Mouse (Mus musculus) adipose tissue, adult 10 weeks (tissue): Measurements from ENCODE around the gene Dnah7a. TPM values are rescaled to one million over a fixed set of nuclear protein-coding genes. Genes with fewer than 3 reads are reported as not detected.

Experiments
- polyA plus RNA-seq: library from polyadenylated mRNA; stranded (reverse); fragments of 350-450 nt; fragmentation: Illumina TruSeq; extraction: RNeasy Lipid Tissue Mini Kit (QIAGEN cat#74804); gene quantifications from one replicate; pipeline ENCODE4 v1.2.3, GENCODE M21; 2014; ENCODE audit warnings: low read depth, low replicate concordance

Gene Dnah7a
- 1.2 TPM for polyA plus RNA-seq

DNA sequence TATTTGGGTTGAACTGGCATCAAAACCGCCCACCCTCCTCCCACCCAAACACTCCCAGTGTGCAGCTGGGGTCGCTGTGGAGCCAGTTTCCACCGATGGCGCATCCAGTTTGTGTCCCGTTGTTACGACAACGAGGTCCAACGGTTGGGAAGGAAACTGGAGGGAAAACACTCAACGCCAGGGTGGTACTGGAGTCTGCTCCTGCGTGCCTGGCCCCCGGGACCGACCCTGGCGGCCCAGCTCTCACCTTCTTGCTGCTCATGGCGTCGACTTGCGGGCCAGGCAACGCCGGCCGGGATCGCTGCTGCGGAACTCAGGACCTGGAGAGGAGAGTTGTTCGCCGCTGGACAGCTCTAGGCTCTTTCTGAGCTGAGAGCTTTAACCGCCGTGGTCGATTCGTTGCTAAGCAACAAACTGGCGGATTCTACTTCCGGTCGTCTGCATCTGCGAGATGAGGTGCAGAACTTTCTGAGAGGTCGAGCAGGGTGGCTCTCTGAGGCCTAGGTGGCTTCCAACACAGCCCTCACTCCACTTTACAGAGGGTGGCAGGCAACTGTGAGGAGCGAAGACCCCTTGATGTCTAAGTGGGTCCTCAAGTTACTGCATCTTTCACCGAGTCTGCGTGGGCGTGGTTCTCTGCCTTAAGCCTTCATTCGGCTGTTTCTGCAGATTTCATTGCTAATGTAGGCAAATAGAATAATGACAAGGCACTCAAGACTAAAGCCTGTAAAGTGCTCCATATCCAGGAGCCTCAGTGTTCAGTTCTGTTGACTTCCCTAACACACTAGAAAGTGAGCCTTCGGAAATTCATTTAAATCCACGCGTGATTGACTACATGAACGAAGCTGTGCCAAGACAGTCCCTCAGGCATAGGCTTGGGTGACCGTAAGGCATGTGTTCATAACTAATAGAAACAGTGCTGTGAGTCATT lies at the start of gene Dnah7a:
Gene Dnah7a (minus strand): TSS at position 354 of the 931 bp plus-strand sequence.

DNA sequence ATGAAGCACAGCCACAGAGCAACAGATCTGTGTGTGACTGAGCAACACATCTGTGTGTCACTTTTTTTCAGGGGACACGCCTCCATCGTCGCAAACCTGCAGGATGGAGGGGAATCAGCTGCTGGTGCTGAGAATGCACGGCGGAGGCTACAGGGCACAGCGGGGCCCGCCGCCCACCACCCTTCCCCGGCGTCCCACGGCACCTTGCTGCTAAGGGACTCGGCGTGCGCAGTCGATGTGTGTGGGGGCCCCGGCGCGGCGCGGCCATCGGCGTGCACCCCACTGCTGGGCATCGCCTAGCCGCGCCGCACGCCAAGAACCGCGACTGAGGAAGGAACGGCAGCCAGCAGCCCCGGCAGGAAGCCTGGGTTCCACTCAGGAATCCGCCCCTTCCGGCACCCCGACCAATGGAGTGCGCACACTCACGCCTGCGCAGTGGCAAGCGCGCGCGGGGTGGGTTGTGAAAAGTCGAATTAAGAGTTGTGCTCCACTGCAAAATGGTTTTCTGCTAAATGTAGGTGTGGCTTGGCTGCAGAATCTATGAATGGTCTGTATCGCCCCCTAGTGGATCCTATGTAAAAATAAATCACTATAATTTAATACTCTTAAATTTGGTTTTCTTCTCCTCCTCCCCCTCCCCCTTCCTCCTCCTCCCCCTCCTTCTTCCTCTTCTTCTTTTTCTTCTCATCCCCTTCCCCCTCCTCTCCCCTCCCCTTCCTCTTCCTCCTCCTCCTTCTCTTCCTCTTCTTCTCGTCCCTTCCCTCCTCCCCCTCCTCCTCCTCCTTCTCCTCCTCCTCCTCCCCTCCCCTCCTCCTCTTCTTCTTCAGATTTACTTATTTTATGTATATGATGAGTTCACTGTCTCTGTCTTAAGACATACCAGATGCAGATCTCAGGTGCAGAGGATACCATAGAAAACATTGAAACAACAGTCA lies 354.0 kb downstream of the Dnah7a start, which contains the start of the genes Asdurf, Gm28551 and Asnsd1:
Gene Asdurf (minus strand): TSS at position 293 of the 935 bp plus-strand sequence.
Gene Gm28551 (minus strand): TSS at position 341 of the 935 bp plus-strand sequence.
Gene Asnsd1 (minus strand): TSS at position 426 of the 935 bp plus-strand sequence.

Other genes starting within 250 kb of the Dnah7a start
- 18.2 TPM for gene Stk17b, start 78.4 kb upstream of the Dnah7a start, polyA plus RNA-seq